Mouse (Mus musculus): ENCODE measurements at regions not wholly inside any gene's neighbourhood (a gene's known extent, or its start where the extent isn't known, plus 50 kb on each side); places are given as distances from the start of the nearest gene placed in this dataset.

- DNase-seq, result no peak
Observed at GRCm38 (mm10) chr8:127979180-127980030, 379.0 kb upstream of the Nrp1 start.

DNA sequence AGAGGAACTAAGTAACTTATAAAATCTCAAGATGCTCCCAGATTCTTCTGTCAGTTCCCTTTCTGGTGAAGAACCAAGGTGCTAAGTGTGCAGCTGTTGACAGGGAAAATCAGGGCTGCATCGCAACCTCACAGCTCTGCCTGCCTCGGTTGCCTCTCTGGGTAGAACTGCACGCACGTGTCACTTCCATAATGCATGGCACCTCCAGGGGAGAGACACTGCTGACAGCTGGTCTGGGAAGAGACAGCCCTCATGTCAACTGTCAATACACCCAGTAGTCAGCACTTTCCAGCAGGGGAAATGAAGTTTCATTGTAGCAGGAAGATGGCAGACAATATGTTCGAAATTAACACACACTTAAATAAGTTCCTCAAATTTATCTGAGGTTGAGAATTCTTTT is 376.2 kb upstream of the Nrp1 start:
- no peak for DNase-seq

DNA sequence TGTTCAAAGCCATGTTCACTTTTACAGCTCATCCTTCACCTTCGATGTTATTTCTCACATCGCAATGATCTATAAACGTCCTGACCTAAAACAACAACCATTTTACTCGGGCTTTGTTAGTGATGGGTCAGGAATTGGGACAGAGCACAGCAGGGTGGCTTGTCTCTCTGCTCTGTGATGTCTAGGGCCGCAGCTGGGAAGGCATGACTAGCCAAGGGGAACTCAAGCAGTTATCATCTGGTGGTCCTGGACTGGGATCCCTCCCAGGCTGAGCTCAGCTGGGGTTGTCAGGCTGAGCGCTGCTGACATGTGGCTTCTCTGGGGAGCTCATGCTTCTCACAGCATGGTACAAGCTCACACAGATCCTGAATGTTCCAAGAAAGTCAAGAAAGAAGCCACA is 372.8 kb upstream of the Nrp1 start:
- DNase-seq, result no peak

- no peak for DNase-seq
Observed at GRCm38 (mm10) chr8:127988887-127989286, 369.5 kb upstream of the Nrp1 start.

DNA sequence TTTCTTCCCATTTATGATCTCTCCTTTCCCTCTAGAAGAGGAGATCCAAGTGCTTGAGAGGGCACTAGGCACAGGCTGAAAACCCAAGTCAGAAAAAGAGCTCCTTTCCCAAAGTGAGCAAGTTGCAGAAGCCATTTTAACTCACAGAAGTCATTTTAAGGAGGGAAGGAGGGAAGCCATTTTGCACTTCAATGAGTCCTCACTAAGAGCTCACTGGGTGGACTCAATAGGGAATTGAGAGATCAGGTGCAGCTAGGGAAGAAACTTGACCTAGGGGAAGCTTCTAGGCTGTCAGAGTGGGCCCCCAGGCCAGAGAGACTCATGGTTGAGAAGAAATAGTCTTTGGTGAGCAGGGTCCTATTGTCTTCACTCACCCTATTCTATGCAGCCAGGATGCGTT is 363.5 kb upstream of the Nrp1 start:
- DNase-seq, result no peak

DNA sequence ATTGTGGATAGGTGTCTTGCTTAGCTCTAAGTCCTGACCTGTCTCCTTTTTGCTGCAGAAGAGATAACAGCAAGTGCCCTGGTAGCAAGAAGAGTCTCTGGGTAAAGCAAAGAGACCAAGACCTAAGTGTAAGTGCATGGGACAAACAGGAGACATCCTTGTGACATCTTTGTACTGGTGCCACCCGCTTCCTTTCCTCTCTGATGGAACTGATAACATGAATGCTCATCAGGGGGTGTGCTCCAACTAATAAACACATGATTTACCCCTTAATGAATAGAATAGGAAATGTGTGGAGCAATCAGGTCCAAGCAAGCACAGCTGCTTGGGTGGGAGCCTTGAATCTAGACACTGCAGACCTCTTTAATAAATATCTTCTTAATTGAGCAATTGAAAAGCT is 362.9 kb upstream of the Nrp1 start:
- no peak for DNase-seq

DNA sequence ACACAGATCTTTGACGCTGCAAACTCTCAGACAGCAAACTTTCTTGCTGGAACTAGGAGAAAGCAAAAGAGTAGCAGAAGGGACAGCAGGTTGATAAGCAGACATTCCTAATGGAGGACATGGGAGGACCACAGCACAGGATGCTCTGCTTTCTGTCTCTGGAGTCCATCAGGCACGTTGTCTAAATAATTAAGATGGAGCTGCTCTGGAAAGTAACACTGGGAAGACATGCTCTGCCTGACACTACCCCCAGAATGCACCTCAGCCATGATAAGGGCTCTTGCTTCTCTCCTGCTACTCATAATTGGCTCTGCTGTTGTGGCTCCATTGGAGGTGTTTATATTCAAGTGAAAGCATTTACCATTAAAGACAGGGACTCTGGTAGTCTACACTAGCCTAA is 356.0 kb upstream of the Nrp1 start:
- no peak for DNase-seq

- DNase-seq, result no peak
Observed at GRCm38 (mm10) chr8:128002806-128003205, 355.6 kb upstream of the Nrp1 start.

DNA sequence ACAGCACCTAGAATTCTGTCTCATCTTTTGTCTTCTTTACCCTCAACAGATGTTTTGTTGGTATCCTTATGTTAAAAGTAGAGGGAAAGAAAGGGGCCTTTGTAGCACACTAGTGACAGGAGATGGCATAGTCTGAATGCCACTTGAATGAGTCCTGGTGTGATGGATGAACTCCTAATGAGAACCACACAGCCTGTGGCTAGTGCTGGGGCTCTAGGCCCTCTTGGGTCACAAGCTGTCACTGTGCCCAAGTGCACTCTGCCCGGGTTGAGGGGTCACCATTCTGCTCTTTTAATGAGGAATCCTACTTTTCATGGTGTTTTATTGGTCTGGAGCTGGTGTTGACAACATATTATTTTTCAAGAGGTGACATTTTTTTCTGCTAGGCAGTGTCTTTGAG is 355.0 kb upstream of the Nrp1 start:
- no peak for DNase-seq

DNA sequence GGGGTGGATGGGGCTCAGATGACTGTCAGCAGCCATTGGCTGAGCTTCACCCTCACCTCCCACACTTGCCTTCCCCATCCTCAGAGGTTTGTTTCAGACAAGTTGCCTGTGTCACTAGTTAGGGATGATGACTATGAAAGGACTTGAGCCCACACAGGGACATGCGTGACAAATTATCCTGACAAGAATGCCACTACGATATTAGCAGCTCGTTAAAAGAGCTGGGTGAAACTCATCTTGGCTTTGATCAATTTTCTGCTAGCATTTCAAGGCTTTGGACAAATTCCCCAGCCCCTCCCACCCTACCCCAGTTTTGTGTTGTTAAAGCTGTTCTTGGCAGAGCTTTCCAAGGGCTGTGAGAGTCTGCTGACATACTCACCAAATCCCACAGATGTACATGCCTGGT is 354.5 kb upstream of the Nrp1 start:
- DNase-seq, result no peak

GRCm38 (mm10) chr8:128009393-128010010 is 348.9 kb upstream of the Nrp1 start:
- DNase-seq, result no peak

DNA sequence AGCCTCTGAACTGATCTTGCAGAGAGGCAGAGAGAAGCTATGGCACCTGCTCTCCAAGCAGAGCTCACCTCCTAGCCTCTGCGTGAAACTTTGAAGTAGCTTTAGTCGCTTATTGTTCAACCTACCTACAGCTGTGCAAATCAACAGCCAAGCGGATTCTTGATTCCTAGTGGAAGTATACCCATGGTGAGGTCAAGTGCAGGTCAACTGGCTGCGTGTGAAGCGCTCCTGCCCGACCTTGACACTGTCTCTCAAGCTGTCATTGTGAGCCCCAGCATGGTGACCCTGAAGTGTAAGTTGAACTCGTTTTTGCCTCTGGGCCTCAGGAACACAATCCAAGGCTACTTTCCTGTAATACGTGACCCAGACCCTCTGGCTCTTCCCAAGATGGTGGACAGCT is 341.2 kb upstream of the Nrp1 start:
- no peak for DNase-seq

DNA sequence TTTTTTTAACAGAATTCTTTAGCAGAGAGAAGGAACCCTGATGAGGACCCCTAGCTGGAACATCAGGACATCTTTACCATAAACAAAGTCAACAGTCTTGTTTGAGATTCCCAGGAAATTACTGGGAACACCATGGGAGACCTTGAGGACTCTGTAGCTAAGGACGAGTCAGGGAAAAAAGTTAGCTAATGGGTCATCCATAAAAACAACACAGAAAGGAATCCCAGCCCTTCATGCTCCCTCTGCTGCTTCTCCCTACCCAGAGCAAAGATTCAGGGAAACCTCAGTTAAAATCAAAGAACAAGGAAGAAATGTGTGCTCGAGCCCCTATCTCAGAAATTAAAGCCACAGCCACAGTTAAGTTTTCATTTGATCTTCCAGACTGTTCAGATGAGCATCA is 334.7 kb upstream of the Nrp1 start:
- no peak for DNase-seq

DNA sequence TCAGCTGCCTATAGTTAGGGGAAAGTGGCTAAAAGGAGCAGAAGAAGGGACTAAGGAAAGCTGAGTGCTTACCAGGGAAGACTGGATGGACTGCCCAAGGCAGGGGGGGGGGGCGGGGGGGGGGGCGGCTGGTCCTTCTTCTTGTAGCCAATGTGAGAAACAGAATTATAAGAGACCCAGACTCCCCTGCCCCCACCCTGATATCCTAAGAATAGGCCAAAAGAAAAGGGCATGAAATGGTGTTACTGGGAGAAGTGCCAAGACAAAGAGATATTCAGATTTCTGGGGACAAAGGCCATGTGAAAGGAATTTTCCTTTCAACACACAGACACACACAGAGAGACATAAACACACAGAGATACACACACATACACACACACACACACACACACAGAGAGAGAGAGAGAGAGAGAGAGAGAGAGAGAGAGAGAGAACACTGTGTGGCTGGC is 333.6 kb upstream of the Nrp1 start:
- peak; percentile 4 to 61 for DNase-seq

GRCm38 (mm10) chr8:128025251-128025856 is 333.1 kb upstream of the Nrp1 start:
- peak; percentile 63 to 65 for DNase-seq

DNA sequence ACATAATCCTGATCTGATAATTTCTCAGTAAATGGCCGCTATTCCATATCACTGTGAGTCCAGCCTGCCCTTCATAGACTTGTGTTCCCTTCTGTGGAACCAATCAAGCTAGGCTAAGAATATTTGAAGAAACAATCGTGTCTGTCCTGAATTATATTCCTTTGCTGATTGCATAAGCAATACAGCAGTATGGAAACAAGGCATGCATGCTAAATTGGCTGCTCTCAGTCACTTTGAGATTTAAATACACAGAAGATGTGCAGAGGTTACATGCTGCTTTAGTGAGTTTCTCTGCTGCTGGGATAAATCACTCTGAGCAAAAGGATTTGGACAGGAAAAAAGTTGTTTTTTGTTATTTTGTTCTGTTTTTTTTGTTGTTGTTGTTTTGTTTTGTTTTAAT is 331.4 kb upstream of the Nrp1 start:
- no peak for DNase-seq

DNA sequence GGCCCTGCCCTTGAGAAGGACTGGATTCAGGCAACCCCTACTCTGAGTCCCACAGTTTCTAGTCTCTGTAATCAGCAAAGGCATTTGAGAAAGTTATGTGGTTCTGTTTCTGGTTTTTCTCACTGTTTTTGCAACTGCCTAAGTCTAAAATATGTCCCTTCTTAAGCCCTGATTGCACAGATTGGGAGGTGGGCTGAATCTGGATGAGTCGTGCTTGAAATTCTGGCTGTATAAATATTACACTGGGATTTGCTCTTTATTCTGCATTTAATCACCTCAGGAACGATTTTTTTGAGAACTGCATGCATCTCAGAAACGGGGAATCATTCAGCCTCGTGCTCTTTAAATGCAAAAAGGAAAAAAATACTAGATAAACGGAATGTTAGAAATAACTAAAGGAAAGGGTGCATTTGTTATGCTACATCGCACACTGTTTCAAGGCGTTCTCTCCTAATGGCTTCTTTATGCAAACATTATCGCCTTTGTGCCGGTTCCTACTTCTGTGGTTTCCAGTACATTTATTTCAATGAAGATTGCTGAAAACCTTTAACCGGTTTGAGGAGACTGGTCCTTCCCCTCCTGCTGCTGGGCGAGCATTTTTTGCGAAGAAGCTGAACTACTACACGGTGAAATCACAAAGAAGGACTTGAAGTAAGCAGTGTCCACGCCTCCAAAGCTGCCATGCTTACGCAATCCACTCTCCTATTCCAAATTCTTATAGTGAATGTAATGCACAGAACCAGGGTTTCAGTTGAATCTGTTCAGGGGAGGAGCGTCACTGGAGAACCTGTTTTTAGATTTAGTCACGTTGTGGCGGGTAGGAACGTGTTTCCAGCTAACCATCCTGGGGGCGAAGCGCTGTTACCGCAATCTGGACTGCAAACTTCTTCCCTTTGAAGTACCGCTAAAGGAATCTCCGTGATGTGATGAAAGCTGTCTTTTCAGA is 327.8 kb upstream of the Nrp1 start:
- no peak for DNase-seq

DNA sequence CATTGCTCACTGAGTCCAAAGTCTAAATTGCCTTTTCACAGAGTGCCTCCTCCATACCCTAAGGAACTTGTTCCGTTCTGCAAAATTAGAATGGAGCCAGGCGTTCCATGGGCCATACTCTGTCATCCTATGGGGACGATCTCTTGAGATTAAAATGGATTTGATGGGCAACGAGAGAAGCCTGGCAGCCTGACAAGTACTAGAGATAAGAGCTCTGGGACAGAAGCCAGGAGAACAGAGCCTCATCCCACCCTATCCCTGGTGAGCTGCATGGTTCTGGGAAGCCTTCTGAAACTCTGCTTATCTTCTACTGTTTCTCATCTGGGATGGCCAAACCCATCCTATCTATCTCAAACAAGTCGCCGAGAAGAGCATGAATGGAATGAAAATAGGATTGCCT is 324.3 kb upstream of the Nrp1 start:
- peak; percentile 26 to 65 for DNase-seq

- DNase-seq, result no peak
Observed at GRCm38 (mm10) chr8:128035672-128036071, 322.7 kb upstream of the Nrp1 start.

- DNase-seq, result no peak
Observed at GRCm38 (mm10) chr8:128039341-128040064, 318.9 kb upstream of the Nrp1 start.

DNA sequence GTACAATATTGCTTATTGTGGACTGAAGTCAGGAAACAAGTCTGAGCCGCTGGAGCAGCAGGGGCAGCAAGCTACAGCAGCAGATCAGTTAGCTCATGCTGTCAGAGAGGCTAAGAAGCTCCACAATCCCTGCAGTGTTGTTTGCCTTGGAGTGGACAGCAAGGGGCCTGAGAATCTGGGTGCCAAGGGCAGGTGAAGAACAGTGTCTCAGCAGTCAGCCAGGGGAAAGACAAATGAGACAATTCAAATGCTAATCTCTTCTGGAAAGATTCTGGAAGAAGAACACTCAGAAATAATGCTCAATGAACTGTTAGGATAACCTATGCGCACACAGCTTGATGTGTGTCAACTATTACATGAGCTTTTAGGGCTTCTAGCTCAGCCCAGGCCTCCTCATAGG is 315.5 kb upstream of the Nrp1 start:
- no peak for DNase-seq

GRCm38 (mm10) chr8:128043392-128043791 is 315.0 kb upstream of the Nrp1 start:
- no peak for DNase-seq

Data from adrenal gland, postnatal 36 days (tissue).